13 mouse cellular contexts compared by ENCODE assay signal in genomic region chr1:156963871-156964585, GRCm38 (mm10). TPM values are rescaled to one million over a fixed set of nuclear protein-coding genes. Genes with fewer than 3 reads are reported as not detected.
A peak's percentile ranks its signal among the peaks of the same experiment; 100 is the strongest.
DNase-seq lines count a peak whose midpoint lies in the region; ATAC-seq and TF ChIP-seq lines count a peak whose summit lies in the region.
"Had no signal": no experiment of that assay in that cellular context is flagged by ENCODE, and none has a peak within 500 bp of the region (broad histone marks: within the 10 kb centered on the region; RNA-seq: fewer than 3 reads in every experiment).

No protein-coding gene starts in this region.

- no peaks in the 10 kb centered on the region for H3K36me3 ChIP-seq in forebrain, embryonic 12.5 days (replicated peaks)
- no peaks in the 10 kb centered on the region for H3K36me3 ChIP-seq in forebrain, embryonic 10.5 days (replicated peaks)
- no peaks in the 10 kb centered on the region for H3K36me3 ChIP-seq in megakaryocyte, embryonic 14.5 days (replicated peaks; ENCODE audit: low read length)
- H3K36me3 ChIP-seq in embryonic facial prominence, embryonic 15.5 days: no peaks in the 10 kb centered on the region
- no peaks in the 10 kb centered on the region for H3K36me3 ChIP-seq in midbrain, embryonic 15.5 days (replicated peaks)

- H3K4me2 ChIP-seq in forebrain, embryonic 12.5 days: no peak overlapping the region
- no peak overlapping the region for H3K4me2 ChIP-seq in embryonic facial prominence, embryonic 15.5 days (replicated peaks)
- H3K4me2 ChIP-seq in midbrain, embryonic 15.5 days: no peak overlapping the region

- no peaks in the 10 kb centered on the region for H3K4me1 ChIP-seq in forebrain, embryonic 12.5 days
- peaks cover 18% of the 10 kb centered on the region for H3K4me1 ChIP-seq in forebrain, embryonic 10.5 days
- H3K4me1 ChIP-seq in megakaryocyte, embryonic 14.5 days: peaks cover 58% of the 10 kb centered on the region
- peaks cover 9% of the 10 kb centered on the region for H3K4me1 ChIP-seq in embryonic facial prominence, embryonic 15.5 days
- H3K4me1 ChIP-seq in midbrain, embryonic 15.5 days: no peaks in the 10 kb centered on the region
- H3K4me1 ChIP-seq in lung, adult 2 months (ENCODE audit: control insufficient read depth, insufficient read depth, low read length): no peaks in the 10 kb centered on the region

- no peak for DNase-seq in forebrain, embryonic 10.5 days (ENCODE audit: extremely low spot score, low spot score)
- no peak for DNase-seq in lung, adult 2 months
- DNase-seq in kidney, postnatal 25 days: no peak
- DNase-seq: gastrocnemius, postnatal 10 days; heart, postnatal 10 days; kidney, adult 8-10 months; lung, adult 18-20 months had no signal

- no peaks in the 10 kb centered on the region for H3K9me3 ChIP-seq in forebrain, embryonic 12.5 days
- H3K9me3 ChIP-seq in forebrain, embryonic 10.5 days: no peaks in the 10 kb centered on the region
- H3K9me3 ChIP-seq in megakaryocyte, embryonic 14.5 days: no peaks in the 10 kb centered on the region
- H3K9me3 ChIP-seq in embryonic facial prominence, embryonic 15.5 days (replicated peaks): no peaks in the 10 kb centered on the region
- no peaks in the 10 kb centered on the region for H3K9me3 ChIP-seq in midbrain, embryonic 15.5 days

- H3K9ac ChIP-seq in forebrain, embryonic 12.5 days: no peak overlapping the region
- H3K9ac ChIP-seq in embryonic facial prominence, embryonic 15.5 days: no peak overlapping the region
- no peak overlapping the region for H3K9ac ChIP-seq in midbrain, embryonic 15.5 days

- WGBS in forebrain, embryonic 12.5 days: 42% methylated on average over 7 of the region's 7 CpGs
- WGBS in forebrain, embryonic 10.5 days: 61% methylated on average over 7 of the region's 7 CpGs
- WGBS in embryonic facial prominence, embryonic 15.5 days: 27% methylated on average over 7 of the region's 7 CpGs
- WGBS in midbrain, embryonic 15.5 days: 33% methylated on average over 7 of the region's 7 CpGs
- WGBS in lung, adult 2 months: 34% methylated on average over 7 of the region's 7 CpGs

- ATAC-seq in forebrain, embryonic 12.5 days (ENCODE audit: low FRiP score): peak; percentile 36; the same call in 1 of the 2 replicates
- ATAC-seq in megakaryocyte, adult 5-6 weeks (ENCODE audit: poor library complexity, severe bottlenecking): no peak
- 0 out of 2 replicates have a peak, but pooled peaks have one; percentile 8 for ATAC-seq in embryonic facial prominence, embryonic 15.5 days (ENCODE audit: insufficient number of reproducible peaks, low FRiP score, low TSS enrichment, low read depth)
- no peak for ATAC-seq in midbrain, embryonic 15.5 days (replicated peaks)

- H3K27ac ChIP-seq in forebrain, embryonic 12.5 days: peak overlapping the region; percentile 57; the same call in 1 of the 2 replicates
- H3K27ac ChIP-seq in forebrain, embryonic 10.5 days: no peak overlapping the region; the same call in 1 of the 2 replicates
- peak overlapping the region; percentile 52 for H3K27ac ChIP-seq in embryonic facial prominence, embryonic 15.5 days (replicated peaks)
- H3K27ac ChIP-seq in midbrain, embryonic 15.5 days: 0 out of 2 replicates have a peak overlapping the region, but pooled peaks have one; percentile 12

- TF ChIP-seq CTCF in lung, adult 2 months (IDR thresholded peaks at IDR 0.05; ENCODE audit: insufficient read depth, low read length): no peak

- TF ChIP-seq POLR2A in lung, adult 2 months (IDR thresholded peaks at IDR 0.05; ENCODE audit: borderline replicate concordance, extremely low read depth, low read depth, low read length): no peak

- H3K27me3 ChIP-seq in forebrain, embryonic 12.5 days: no peaks in the 10 kb centered on the region
- H3K27me3 ChIP-seq in forebrain, embryonic 10.5 days (ENCODE audit: poor library complexity, severe bottlenecking): no peaks in the 10 kb centered on the region
- no peaks in the 10 kb centered on the region for H3K27me3 ChIP-seq in megakaryocyte, embryonic 14.5 days (replicated peaks)
- H3K27me3 ChIP-seq in embryonic facial prominence, embryonic 15.5 days: no peaks in the 10 kb centered on the region
- H3K27me3 ChIP-seq in midbrain, embryonic 15.5 days (replicated peaks): no peaks in the 10 kb centered on the region

- H3K4me3 ChIP-seq in forebrain, embryonic 12.5 days (replicated peaks): no peak overlapping the region
- no peak overlapping the region for H3K4me3 ChIP-seq in forebrain, embryonic 10.5 days
- H3K4me3 ChIP-seq in megakaryocyte, embryonic 14.5 days (replicated peaks): peak overlapping the region; percentile 69
- no peak overlapping the region for H3K4me3 ChIP-seq in embryonic facial prominence, embryonic 15.5 days (replicated peaks)
- H3K4me3 ChIP-seq in midbrain, embryonic 15.5 days: no peak overlapping the region
- H3K4me3 ChIP-seq in lung, adult 2 months (replicated peaks; ENCODE audit: extremely low read depth, low read depth, low read length): no peak overlapping the region
- H3K4me3 ChIP-seq: erythroblast, embryonic 14.5 days had no signal

RNA-seq across cellular contexts. Expression of gene Ralgps2, which starts 24.6 kb away (rescaled TPM):
- 109 and 111 TPM in 2 replicates for polyA plus RNA-seq in forebrain, embryonic 12.5 days (2016; fragmentation: Nextera tagmentation; extraction: Ambion mirVana)
- 84.4 and 86.5 TPM in 2 replicates for polyA plus RNA-seq in forebrain, embryonic 10.5 days (2016; fragmentation: Nextera tagmentation; extraction: Ambion mirVana)
- 50.3 and 60.3 TPM in 2 replicates for polyA plus RNA-seq in megakaryocyte, embryonic 14.5 days (2012; ENCODE audit: insufficient read depth, low replicate concordance)
- 6.0 and 12.4 TPM in 2 replicates for total RNA-seq in megakaryocyte, adult 5-6 weeks (2015)
- 8.9 and 39.4 TPM in 2 replicates for total RNA-seq in megakaryocyte, adult 5-6 weeks (2017)
- polyA plus RNA-seq in embryonic facial prominence, embryonic 15.5 days (2015; fragmentation: Nextera tagmentation; extraction: Ambion mirVana): 74.4 and 88.1 TPM in 2 replicates
- polyA plus RNA-seq in midbrain, embryonic 15.5 days (2015; fragmentation: Nextera tagmentation; extraction: Ambion mirVana): 87.9 and 104 TPM in 2 replicates
- 6.3 and 7.0 TPM in 2 replicates for polyA plus RNA-seq in lung, adult 2 months (2012; rRNA removed)

Comparison
In these comparisons a context has a peak if more than half of its experiments do, and no peak if none do; other contexts are left out.
1. ATAC-seq: peak in forebrain, embryonic 12.5 days (single experiment) and embryonic facial prominence, embryonic 15.5 days (single experiment); none in megakaryocyte, adult 5-6 weeks (single experiment) and midbrain, embryonic 15.5 days (single experiment).